7 mouse cellular contexts compared by ENCODE assay signal in the genomic region with DNA sequence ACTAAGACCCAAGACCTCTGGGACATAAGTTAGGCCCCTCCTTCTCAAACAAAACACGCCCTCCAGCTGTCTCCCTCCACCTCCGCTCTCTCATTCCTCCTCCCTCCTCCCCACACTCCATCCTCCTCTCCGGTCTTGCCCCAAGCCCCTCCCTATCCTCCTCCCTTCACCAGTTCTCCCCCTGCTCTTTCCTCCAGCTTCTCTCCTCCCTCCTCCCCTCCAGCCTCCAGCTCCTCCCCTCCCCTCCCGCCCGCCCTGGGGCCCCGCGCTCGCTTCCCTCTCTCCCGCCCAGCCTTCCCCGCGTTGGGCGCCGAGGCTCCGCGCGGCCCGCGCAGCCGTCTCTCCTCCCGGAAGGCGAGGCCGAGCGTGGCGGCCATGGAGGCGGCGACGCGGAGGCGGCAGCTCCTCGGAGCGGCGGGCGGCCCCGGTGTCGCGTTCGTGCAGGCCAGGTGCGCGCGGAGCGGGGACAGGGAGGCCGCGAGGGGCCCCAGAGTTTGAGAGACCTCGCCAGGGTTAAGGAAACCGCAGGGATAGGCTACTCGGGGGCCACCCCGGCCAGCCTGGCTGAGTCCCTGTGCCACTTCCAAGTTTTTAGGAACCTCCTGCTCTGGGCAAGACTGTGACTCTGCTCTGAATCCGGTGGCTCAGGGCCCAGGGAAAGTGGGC. TPM values are rescaled to one million over a fixed set of nuclear protein-coding genes. Genes with fewer than 3 reads are reported as not detected.
DNase-seq lines count a peak whose midpoint lies in the region; ATAC-seq and TF ChIP-seq lines count a peak whose summit lies in the region.

A gene (plus strand): TSS at position 280 of the 666 bp plus-strand sequence.

- TF ChIP-seq POLR2A in cortical plate, adult 2 months (IDR thresholded peaks at IDR 0.05; ENCODE audit: extremely low read depth, insufficient read depth, low read length) = peak; percentile 37; the same call in 1 of the 2 replicates
- TF ChIP-seq POLR2A in small intestine, adult 2 months (IDR thresholded peaks at IDR 0.05; ENCODE audit: low read depth, low read length) = peak; percentile 39

- peak; percentile 74 to 78 for DNase-seq in adrenal gland, adult 18-20 months (ENCODE audit: low spot score in 2 of 2)
- peak; percentile 70 for DNase-seq in gastrocnemius, postnatal 14 days
- DNase-seq in left cerebral cortex, postnatal 14 days (ENCODE audit: low spot score in 2 of 2) = peak; percentile 51 to 62

- under 1% methylated on average over 48 of the region's 48 CpGs for whole genome bisulfite sequencing in small intestine, adult 2 months

- no peaks in the 10 kb centered on the region for H3K4me1 ChIP-seq in cortical plate, adult 2 months (ENCODE audit: control insufficient read depth, insufficient read depth, low read length)
- peaks cover 15% of the 10 kb centered on the region; the same call in 1 of the 2 replicates for H3K4me1 ChIP-seq in small intestine, adult 2 months (ENCODE audit: control insufficient read depth, insufficient read depth, insufficient read length, low read length)

- intact Hi-C loops in gastrocnemius, postnatal 14 days (cut with DNase I; ENCODE audit: low total_unique reads) = no loop called here
- intact Hi-C loops in left cerebral cortex, postnatal 14 days (cut with DNase I) = no loop called here

- peak; percentile 96 for ATAC-seq in inflammation-experienced regulatory T-cells, adult 6 months
- ATAC-seq in megakaryocyte-erythroid progenitor cell, adult 5-6 weeks (replicated peaks; ENCODE audit: low FRiP score, low TSS enrichment, poor library complexity, severe bottlenecking) = peak; percentile 94

- H3K27ac ChIP-seq in cortical plate, adult 2 months (ENCODE audit: insufficient read depth, low read length) = no peak within 1 kb of the TSS
- peak within 1 kb of the TSS; percentile 45; the same call in 1 of the 2 replicates for H3K27ac ChIP-seq in small intestine, adult 2 months (ENCODE audit: insufficient read depth, low read depth, low read length)

- H3K36me3 ChIP-seq in small intestine, adult 2 months (ENCODE audit: control insufficient read depth, insufficient read depth, low read length) = no peaks in the 10 kb centered on the region

- H3K27me3 ChIP-seq in small intestine, adult 2 months (ENCODE audit: control insufficient read depth, insufficient read depth, low read length) = no peaks in the 10 kb centered on the region

- H3K4me3 ChIP-seq in cortical plate, adult 2 months (ENCODE audit: insufficient read depth, low read length) = peak within 1 kb of the TSS; percentile 58
- H3K4me3 ChIP-seq in small intestine, adult 2 months (ENCODE audit: low read depth, low read length) = peak within 1 kb of the TSS; percentile 81

- TF ChIP-seq CTCF in cortical plate, adult 2 months (IDR thresholded peaks at IDR 0.05; ENCODE audit: extremely low read depth, insufficient read depth, low read length) = no peak
- no peak for TF ChIP-seq CTCF in small intestine, adult 2 months (IDR thresholded peaks at IDR 0.05; ENCODE audit: extremely low read depth, insufficient read length, insufficient replicate concordance, low read depth, low read length)

RNA-seq across cellular contexts. Expression of the gene that starts here (rescaled TPM):
- 10 to 100 TPM; 12.6 to 14.3 TPM for total RNA-seq in adrenal gland, adult 18-20 months (2021)
- 15.3 and 15.9 TPM in 2 replicates for polyA plus RNA-seq in cortical plate, adult 2 months (2012; rRNA removed)
- total RNA-seq in gastrocnemius, postnatal 14 days (2021) = 10 to 100 TPM; 10.3 to 10.6 TPM
- polyA plus RNA-seq in inflammation-experienced regulatory T-cells, adult 6 months (2017; shearing (Covaris generic)) = 1 to 10 TPM; 7.2 to 9.9 (median 9.7) TPM
- total RNA-seq in left cerebral cortex, postnatal 14 days (2021) = 10 to 100 TPM; 11.2 to 11.5 TPM
- total RNA-seq in megakaryocyte-erythroid progenitor cell, adult 5-6 weeks (2014; fragmentation: Nextera tagmentation) = 57.7 and 73.1 TPM in 2 replicates
- 11.3 and 21.8 TPM in 2 replicates for total RNA-seq in megakaryocyte-erythroid progenitor cell, adult 5-6 weeks (2017)
- polyA plus RNA-seq in small intestine, adult 2 months (2012; rRNA removed) = 25.0 and 51.2 TPM in 2 replicates
